Mouse (Mus musculus): ENCODE results near the gene Patj.
"Not testable (repeated sequence)": the region's sequence is repeated elsewhere in the genome, so short reads cannot be mapped to it uniquely, and the experiment has no call there.

Patj gene

GRCm38 (mm10) chr4:98666451-98666850, 270.9 kb downstream of the Patj start:
- DNase-seq = no peak

DNA sequence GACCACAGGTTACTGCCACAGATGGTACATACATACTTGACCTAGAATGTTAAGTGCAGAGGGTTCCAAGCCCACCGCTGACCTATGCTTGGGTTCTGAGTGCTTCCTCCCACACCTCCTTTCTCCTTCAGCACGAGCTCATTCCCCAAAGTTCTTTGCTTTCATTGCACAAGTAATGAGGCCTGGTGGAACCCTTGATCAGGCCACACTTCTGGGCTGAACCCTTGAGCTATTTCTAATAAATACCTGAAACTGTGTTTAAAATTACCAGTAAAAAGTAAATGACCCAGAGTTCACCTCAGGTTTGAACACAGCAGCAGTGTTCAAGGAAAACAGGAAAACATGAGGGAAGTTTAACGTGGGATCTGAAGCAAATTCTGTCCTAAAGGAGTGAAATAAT, 271.4 kb downstream of the Patj start:
- no peak for DNase-seq

DNA sequence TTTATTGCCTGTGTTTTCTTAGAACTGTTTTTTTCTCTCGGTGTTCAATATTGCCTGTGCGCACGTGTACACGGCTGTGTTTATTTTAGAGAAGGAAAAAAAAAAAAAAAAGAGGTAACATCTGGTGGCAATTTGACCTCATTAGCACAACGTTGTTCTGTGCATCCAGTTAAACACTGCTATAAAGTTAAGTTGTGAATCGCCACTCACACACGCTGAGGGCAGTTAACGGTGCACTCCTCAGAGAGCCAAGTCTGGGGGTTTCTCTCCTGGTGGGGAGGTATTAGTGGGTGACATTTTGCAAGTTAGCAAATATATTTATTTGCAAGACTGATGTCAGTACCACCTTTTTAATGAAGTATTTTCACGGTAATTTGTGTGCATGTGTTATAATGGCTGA, 281.9 kb downstream of the Patj start:
- DNase-seq = no peak

- no peak for DNase-seq
Measured at GRCm38 (mm10) chr4:98686678-98687267, 291.2 kb downstream of the Patj start.

- DNase-seq = no peak
Measured at GRCm38 (mm10) chr4:98688116-98688515, 292.5 kb downstream of the Patj start.

- DNase-seq = no peak
Measured at GRCm38 (mm10) chr4:98688520-98688919, 292.9 kb downstream of the Patj start.

GRCm38 (mm10) chr4:98689988-98690387, 294.4 kb downstream of the Patj start:
- DNase-seq = peak in 1 of 2 experiments; percentile 31

DNA sequence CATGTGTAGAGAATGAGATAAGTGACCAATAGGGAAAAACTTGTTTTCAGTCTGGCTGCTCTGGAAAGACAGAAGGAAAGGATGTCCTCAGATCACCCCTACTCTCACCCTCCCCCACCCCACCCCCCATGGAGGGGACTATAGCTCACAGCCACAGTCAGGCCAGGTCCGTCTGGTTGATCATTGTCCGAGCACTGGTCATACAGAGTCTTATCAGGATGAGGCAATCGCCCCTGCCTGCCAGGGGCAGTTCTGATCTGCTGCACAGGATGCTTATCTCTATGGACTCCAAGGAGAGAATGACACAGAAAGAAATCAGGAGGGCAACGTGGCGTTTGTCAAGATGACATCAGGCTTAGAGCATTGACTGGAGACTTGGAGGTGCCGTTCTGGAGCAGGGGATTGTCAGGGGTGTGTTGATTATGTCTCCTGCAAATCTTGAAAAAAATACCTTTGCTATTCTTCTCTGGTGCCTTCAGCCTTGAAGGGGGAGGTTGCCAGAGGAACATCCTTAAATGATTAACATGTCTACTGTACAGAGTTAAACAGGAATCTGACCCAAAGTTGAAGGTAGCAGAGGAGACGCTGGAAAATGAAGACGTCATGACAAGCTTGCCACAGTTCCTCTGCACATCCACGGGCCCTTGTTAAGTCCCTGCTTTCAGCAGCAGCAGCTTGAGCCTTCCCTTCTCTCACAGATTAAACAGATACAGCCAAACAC, 298.0 kb downstream of the Patj start:
- no peak for DNase-seq

- DNase-seq = no peak
Measured at GRCm38 (mm10) chr4:98697932-98698331, 302.3 kb downstream of the Patj start.

GRCm38 (mm10) chr4:98698921-98699320, 303.3 kb downstream of the Patj start:
- DNase-seq = no peak

GRCm38 (mm10) chr4:98700156-98700555, 304.6 kb downstream of the Patj start:
- no peak for DNase-seq

DNA sequence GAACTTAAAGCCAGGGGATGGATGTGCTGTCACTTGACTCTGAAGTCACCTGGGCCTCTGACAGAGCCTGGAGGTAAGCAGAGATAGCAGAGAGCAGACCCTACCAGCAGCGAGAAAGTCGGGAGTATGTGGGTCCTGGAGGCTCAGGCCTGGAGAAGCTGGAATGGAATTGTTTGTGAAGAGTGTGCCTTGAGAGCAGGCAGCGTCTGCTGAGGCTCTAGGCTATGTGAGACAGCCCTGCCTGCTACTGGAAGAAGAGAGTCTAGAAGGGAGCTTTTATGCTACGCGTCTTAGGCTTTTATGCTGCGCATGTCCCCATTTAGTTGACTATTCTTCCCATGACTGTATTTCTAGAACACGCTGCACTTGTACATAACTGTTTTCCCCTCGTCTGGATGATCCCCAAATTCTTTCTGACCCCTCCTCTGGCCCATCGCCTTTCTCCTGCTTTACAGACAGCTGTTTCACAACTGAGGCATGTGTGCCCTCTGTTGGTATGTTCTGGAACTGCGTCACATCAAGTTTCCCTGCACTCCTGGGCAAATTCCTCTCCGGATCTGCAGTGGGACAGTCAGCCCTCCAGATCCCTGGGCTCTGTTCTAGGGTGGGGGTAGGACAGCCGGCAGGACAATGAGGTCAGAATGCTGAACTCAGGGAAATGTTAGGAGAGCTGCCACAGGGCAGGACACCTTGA, 306.8 kb downstream of the Patj start:
- DNase-seq = peak; percentile 76 to 88

GRCm38 (mm10) chr4:98710891-98711290, 315.3 kb downstream of the Patj start:
- DNase-seq = no peak

- no peak for DNase-seq
Measured at GRCm38 (mm10) chr4:98717735-98718546, 322.4 kb downstream of the Patj start.

GRCm38 (mm10) chr4:98718547-98718917, 322.9 kb downstream of the Patj start:
- DNase-seq = no peak

GRCm38 (mm10) chr4:98722454-98722853, 326.9 kb downstream of the Patj start:
- DNase-seq = peak; percentile 75 to 76

GRCm38 (mm10) chr4:98724682-98725081, 329.1 kb downstream of the Patj start:
- not testable (repeated sequence) for DNase-seq

- DNase-seq = no peak
Measured at GRCm38 (mm10) chr4:98725439-98725838, 329.9 kb downstream of the Patj start.

DNA sequence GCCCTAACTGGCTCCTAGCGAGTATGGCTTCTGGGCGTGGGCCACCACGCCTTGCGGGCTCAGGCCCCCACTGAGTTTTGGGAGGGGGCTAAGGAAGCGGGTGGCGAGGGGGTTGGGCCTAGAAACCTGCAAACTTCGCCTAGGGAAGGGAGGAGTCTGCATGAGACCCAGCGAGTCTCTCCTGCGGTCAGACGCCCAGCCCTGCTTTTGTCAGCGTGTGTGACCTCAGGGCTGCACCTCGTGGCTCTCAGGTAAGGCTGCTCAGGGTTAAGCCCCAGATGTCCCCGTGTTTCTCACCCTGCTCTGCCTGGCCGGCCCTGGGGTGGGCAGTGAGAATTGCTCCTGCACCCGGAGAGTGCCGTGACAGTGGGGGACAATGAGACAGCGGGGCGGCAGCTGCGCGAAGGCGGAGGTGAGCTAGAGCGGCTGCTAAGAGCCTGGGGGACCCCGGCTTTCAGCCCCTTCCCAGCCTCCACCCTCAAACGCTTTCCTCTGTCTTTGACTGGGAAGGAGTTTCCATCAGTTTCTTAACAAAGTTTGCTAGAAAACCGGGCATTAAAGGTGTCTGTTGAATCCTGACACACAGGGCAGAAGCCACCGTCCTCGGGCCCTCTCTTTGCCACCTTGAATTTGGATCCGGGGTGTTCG, 331.1 kb downstream of the Patj start, which contains the start of gene L1td1:
TSS of gene L1td1 (plus strand) at position 145 of the 648 bp plus-strand sequence.
- no peak for DNase-seq

GRCm38 (mm10) chr4:98727295-98727958, 331.8 kb downstream of the Patj start:
- DNase-seq = no peak

GRCm38 (mm10) chr4:98727959-98728347, 332.4 kb downstream of the Patj start:
- DNase-seq = no peak

- no peak for DNase-seq
Measured at GRCm38 (mm10) chr4:98728716-98729115, 333.1 kb downstream of the Patj start.
